Mouse (Mus musculus): ENCODE data around the gene Meiob.

Gene Meiob

DNA sequence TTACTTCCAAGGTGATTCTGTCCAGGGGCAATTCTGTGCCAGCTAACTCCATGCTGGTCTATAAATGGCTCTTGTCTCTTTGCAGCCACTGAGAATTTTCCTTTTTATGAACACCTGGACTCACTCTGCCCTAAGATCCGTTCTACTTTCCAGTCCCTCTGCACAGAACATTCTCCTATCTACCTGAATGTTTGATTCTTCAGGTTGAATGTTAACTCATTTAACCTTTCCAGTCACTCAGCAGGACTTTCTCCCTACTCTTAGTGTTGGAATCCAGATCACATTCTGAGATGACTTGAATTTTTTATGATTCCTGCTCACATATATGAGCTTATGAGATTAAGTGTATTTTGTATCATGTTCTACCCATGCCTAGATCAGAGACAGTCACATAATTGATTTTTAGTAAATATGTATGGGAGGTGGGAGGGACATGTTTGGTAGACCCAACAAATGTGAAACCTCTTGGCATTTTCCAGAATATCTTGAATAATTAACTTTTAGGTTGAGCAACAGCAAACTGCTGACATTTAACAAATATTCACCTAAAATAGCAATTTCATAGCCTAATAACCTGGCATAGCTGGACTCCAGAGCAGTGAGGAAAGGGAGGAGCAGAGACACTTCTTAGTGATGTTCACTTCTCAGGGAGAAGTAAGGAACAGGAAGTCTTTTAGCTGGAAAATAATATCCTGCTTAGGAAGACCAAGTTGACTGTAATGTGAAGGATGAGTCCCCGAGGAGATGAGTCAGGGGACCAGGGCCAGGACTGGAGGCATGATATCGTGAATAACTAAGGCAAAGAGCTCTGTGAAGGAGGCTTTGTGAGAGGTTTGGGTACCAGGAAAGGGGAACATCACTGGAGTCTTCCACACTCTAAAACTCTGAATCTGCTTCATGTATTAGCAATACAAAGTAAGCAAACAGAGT is 17.5 kb downstream of the Meiob start:
- DNase-seq (ENCODE audit: low spot score), result no peak

DNA sequence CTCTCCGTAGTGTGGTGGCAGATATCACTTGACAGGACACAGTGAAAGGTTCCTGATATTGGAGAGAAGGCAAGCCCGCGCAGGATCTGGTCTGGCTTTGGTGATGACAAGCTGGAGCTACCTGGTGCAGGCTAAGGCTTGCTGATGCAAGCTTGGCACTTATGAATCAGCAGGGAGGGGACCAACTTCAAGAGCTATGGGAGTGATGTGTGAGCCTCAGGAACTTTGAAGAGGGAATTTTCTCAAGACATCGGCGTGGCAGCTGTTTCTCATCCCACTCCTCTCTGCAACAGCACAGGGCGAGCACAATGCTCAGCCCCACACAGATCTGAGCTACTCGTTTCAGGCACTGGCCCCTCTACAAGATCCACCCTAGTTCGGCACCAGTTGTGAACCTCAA is 35.8 kb downstream of the Meiob start, which contains the start of gene Hagh:
Gene Hagh, plus strand, starts transcription at position 302 of the 400 bp plus-strand sequence.
- DNase-seq (ENCODE audit: low spot score), result no peak

DNA sequence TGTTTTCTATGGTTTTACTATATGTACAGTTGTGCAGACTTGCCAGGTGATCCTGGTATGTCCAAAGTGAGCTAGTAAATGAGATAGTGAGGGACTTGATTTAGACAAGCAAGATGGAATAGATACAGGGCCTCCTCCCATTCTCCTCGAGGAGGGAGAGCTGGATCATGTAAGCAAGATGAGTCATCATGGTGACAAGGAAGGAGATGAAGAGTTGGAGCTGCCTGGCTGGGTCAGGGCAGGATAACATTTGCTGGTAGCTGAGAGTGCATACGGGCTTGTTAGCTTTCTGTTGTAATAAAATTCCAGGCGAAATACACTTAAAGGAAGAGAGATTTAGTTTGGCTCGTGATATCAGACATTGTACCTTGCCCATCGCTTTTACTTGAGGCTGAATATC is 36.3 kb downstream of the Meiob start:
- no peak for DNase-seq (ENCODE audit: low spot score)

DNA sequence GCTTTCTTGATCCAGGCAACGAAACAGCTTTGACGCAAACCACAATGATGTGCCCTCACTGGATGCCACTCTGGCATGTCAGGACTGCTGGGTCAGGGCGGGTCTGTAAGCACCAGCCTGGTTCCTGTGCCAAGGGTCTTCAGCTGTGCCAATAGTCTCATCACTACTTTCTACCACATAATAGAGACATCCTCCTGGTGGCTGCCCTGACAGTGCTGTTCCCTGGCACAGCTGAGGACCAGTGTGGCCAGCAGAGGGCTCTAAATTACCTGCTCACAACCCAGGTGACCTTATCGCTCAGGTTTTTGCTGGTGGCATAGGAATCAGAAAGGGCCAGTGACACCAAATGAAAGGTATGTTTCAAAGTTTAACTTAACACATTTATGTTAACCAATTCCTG is 37.0 kb downstream of the Meiob start:
- peak; percentile 13 for DNase-seq (ENCODE audit: low spot score)

DNA sequence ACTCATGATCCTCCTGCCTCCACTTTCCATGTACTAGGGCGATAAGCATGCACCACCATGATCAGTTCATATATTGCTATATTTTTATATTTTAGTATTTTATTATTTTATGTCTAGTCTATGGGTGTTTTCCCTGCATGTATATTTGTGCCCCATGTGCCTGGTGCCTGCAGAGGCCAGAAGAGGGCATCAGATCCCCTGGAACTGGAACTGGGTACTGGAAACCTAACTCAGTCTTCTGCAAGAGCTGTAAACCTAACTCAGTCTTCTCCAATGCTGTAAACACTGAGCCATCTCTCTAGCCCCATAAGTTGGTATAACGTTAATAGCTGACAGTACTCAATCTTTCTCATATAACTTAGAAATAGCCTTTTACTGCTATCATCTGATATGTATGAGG is 38.5 kb downstream of the Meiob start:
- no peak for DNase-seq (ENCODE audit: low spot score)

DNA sequence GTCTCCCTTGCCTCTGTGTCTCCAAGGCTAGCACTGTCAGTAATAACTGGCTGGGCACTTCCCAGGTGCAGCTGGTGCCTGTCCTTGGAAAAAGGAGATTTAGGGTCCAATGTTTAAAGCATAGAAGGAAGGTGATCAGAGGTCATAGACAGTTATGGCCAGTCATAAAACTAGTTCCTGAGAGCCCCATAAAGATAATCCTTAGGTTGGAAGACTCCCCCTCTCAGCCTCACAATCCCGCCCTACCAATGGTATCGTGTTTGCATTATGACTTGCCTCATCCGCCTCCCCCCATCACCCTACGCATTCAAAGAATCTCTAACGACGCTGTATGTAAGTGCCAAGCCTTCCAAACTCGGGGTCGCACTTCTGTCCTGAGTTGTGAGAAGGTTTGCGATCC is 40.4 kb downstream of the Meiob start:
- no peak for DNase-seq (ENCODE audit: low spot score)

DNA sequence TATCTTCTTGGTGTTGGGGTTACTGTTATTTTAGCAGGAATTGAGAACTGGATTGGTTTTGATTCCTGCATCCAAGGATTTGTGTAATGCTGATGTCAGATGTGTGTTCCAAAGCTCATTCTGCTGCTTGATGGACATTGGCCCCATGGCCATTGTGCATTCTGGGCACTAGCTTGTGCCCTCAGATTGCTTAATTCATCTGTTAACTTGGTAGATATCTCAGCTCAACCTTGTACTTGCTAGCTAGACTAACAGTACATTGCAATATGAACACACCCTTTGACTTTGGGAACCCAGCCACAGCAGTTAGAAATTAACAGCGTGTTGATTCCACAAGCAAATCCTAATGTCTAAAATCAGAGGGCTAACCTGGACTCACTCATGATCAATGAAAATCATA is 43.3 kb downstream of the Meiob start:
- DNase-seq (ENCODE audit: low spot score), result no peak

DNA sequence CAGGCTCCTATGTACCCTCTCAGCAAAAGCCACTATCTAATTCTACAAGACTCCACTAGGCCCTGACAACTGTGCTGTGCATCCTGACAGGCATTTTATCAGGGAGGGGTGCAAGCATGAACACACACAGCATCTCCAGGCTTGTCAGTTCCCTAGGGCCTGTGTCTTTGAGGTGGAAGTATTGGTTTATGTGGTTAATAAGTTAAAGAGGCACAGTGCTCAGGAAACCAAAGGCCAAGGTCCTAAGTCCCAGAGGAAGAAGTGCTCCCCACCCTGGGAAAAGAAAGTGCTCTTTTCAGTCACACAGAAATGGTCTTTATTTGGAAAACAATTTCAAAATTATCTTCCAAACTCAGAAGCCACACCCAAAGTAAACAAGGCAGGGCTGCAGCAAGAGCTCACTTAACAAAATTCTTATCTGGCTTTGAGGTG is 44.5 kb downstream of the Meiob start:
- peak; percentile 75 for DNase-seq (ENCODE audit: low spot score)

DNA sequence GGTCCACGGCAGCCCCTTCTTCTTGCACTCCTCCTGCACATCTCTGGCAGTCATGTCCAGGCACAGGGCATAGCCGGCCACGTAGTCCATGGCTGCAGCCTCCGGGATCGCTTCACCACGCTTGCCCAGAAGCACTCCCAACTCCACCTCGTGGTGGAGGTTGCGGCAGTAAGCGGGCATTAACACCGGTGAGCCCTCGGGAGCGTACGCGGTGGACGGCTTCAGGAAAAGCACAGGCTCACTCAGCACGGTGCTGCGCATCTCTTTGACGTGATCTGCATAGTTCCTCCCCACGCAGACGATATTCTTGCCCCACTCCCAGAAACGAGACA is 45.6 kb downstream of the Meiob start:
- DNase-seq (ENCODE audit: low spot score), result no peak

DNA sequence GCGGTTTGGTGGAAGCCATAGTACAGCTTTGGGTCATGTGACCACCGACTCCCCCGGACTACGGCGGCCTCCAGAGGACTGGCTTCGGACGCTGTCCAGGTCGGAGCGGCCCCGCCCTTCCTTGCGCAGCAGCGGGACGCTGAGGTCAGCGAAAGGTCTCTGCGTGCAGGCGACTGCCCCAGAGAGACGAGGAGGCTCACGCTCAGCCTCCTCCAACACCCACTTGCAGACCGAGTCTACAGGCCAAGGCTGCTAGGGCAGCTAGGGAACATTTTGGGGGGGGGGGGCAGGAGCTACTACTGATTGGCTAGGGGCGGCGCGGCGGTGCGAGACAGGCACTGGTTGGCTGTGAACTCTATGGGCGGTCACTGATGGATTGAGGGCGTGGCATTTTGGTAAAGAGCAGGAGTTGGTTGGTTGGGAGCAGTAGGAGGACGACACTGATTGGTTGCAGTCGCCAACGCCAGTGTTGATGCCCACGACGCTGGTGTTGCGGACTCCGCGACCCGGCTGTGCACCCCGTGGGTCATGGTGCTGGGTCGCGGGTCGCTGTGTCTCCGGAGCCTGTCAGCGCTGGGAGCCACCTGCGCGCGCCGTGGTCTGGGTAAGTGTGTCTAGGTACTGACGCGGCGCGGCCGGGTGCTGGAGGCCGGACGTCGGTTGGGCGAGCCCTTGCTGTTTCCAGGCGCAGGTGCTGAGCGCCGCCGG is 46.1 kb downstream of the Meiob start, which contains the start of gene Fahd1:
Gene Fahd1, minus strand, starts transcription at position 300 of the 708 bp plus-strand sequence.
- peak; percentile 99 for DNase-seq (ENCODE audit: low spot score)

DNA sequence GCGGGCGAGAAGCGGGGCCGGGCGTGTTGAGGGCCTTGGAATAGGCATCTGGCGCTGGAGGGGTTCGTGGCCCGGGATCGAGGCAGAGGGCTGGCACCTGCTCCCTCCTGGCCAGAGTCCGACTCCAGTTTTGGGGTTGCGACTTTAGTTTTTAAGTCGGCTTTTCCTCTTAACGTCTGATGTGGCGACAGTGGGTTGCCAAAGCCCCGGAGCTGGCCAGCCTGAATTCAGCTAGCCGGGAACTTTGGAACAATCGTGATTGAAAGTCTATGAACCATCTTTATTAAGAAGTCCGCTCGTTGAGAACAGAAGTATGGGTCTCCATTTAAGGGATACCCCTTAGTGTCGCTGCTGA is 46.7 kb downstream of the Meiob start:
- no peak for DNase-seq (ENCODE audit: low spot score)

DNA sequence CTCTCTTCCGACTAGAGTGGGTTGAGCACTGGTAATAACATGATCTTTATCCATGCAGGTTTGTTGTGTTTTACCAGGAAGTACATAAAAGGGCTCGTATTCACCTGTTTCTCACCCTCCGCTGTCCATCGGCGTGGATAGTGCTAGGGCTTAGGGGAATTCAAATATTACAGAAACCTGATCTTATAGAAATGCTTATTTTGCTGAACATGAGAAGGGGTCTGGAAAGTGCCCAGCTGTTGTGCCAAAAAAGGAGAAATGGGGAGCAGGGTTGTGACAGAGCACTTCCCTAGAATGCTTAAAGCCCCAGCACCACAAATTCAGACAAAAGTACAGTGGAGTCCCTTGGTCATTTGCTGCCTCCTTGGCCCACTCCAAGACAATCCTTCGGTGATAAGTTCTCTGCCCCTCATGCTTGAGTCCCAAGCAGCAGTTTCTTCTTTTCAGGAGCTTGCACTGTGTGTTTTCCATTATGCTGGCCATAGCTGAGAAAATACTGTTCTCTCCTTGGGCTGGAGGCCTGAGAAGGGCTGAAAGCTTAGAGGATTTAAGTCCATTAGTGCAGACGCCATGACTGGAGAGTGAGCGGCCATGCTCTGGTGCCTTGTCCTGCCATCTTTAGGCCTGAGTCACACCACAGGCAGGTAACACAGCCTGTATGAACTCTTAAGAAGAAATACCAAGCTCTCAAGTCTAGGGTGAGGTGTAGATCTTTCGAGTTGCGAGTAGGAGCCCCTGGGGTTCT is 47.5 kb downstream of the Meiob start:
- no peak for DNase-seq (ENCODE audit: low spot score)

DNA sequence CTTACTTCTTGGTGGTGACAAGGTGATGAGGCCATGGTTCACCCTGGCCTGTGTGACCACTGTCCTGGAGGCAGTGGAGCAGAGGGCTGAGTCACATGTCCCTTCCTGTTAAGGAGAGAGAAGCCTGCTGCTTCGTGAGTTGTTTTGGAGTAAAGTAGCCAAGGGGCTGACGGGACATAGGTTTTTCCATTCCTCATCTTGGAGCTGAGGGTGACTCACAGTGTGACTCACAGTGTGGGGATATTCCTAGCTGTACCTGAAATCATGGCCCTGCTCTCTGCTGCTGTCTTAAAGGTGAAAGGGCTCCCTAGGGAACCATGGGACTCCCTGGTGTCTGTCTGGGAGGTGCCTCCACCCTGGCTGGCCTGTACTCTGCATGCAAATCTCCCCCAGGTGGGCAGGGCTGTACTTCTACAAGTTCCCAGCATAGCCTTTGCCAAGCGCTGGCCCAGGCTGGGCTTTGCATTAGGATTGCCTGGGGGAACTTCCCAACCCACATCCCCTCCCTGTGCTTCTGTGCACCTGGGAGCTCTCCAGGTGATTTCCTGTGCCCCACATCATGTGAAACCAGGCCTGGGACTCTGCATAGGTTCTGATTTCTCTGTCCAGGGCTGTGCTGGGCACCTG is 51.9 kb downstream of the Meiob start:
- DNase-seq (ENCODE audit: low spot score), result no peak

DNA sequence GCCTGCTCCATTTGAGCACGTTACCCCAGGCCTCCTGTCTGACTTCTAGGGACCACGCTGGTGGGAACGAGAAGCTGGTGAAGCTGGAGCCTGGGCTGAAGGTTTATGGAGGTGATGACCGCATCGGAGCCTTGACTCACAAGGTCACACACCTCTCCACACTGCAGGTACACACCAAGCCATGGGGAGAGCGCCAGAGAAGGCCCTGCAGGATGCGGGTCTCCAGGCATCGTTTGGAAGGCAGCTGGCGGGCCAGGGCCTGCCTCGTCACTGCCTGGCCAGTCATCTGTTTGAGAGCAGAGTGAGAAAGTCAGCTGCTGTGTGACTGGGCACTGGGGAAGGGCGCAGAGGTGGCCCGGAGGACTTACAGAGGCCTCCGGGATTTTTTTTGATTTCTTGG is 52.5 kb downstream of the Meiob start:
- DNase-seq (ENCODE audit: low spot score), result no peak

DNA sequence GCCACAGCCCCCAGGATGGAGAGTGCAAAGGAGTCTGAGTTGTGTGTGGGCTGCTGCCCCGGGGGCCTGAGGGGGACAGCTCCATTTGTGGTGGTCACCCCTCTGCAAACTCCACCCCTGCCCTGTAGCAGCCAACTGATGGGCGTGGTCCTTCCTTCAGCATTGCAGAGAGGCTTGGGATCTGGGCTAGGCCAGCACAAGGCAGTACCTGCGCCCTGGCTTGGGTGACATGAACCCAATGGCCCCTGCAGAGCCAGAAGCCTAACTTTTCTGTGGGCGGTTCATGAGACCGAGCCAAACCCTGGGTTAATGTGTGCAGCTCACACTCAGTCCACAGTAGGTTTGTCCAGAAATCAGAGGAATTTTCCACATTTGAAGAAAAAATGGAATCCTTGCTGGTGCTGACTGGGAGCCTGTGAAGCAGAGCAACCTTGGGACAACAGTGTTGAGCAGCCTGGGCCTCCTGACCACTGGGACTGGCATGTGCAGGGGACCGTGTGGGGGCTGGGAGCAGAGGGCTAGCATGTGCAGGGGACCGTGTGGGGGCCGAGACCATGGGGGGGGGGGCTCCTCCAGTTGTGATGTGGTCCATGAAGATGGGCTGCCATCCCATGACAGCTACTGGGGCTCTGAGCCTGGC is 53.9 kb downstream of the Meiob start:
- DNase-seq (ENCODE audit: low spot score), result no peak

DNA sequence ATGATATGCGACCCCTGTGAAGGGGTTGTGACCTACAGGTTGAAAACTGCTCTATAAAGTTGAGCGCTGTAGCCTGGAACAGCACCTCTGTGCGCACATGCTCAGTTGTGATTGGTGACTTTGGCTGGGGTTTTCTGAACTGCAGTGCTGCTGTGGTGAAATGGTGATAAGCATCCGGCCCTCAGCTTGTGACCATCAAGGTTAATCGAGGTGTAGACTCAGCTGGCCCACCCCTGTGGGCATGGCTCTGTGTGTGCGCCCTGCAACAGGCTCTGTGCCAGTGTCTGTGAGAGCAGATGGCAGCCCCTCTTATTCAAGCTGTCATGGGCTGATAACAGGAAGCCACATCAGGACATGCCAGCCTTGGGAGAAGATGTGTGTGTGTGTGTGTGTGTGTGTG is 54.9 kb downstream of the Meiob start:
- no peak for DNase-seq (ENCODE audit: low spot score)

DNA sequence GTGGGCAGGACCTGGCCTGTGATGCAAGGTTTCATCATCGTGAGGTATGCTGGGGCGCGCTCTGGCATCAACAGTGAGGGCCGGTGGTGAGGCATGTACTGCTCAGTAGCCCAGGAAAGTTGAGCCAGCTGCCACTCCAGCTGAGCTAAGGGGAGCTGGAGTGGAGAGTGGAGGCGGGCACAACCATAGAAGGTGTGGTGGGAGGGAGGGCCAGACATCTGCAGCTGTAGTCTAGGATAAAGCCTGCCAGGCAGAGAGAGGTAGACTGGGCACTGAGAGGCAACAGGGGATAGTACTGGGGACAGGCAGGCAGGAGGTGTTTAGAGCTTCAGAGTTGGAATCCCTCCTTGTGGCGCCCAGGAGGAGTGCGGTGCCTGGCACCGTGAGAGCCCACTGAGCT is 56.0 kb downstream of the Meiob start:
- no peak for DNase-seq (ENCODE audit: low spot score)

DNA sequence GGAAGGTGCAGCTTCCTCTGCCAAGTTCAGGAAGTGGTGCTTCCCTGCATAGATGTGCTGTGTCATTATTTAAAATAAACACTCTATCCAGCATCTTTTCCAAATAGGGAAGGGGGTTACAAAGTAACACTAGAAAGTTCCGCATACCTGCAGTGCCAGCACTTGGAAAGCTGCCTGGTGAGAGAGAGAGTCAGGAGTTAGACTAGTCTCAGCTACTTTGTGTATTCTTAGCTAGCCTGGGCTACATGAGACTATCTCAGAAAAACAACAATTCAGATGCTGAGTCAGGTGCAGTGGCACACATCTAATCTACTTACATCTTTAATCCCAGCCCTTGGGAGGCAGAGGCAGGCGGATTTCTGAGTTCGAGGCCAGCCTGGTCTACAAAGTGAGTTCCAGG is 57.7 kb downstream of the Meiob start:
- DNase-seq (ENCODE audit: low spot score), result no peak

DNA sequence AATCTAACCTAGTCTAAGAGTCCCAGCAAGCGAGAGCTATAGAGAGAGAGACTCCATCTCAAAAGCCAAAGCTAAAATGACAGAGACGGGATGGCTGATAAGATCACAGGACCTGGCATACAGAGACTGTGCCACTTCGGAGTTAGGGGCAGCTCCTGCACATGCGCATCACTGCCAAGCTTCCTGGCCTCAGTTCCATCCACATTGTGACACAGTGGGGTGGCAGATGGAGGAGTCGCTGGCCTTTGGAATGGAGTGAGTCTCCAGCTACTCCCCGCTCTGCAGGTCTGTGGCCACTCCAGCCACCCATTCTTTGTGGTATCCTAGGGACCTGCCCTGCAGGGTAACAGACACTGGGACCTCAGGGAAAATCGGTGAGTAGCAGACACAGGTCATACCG is 61.7 kb downstream of the Meiob start, which contains the start of gene Igfals:
Gene Igfals, plus strand, starts transcription at position 222 of the 400 bp plus-strand sequence.
- DNase-seq (ENCODE audit: low spot score), result no peak

DNA sequence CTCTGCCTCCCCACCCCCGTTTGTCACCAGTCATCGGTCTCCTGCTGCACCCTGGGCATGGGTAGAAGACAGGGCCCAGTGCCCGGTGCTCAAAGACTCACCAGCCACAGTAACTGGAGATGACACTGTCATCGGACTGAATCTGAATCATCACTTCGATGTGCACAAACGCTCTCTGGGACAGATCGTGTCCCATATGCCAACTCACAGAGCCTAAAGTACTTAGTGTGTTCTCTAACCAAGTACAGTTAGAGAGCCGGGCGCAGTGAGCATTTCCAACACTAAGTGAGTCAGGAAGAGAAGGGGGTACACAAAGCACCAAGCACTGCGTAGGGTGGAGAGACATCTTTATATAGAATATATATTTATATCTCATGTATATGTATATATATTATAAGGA is 63.8 kb downstream of the Meiob start:
- no peak for DNase-seq (ENCODE audit: low spot score)

DNA sequence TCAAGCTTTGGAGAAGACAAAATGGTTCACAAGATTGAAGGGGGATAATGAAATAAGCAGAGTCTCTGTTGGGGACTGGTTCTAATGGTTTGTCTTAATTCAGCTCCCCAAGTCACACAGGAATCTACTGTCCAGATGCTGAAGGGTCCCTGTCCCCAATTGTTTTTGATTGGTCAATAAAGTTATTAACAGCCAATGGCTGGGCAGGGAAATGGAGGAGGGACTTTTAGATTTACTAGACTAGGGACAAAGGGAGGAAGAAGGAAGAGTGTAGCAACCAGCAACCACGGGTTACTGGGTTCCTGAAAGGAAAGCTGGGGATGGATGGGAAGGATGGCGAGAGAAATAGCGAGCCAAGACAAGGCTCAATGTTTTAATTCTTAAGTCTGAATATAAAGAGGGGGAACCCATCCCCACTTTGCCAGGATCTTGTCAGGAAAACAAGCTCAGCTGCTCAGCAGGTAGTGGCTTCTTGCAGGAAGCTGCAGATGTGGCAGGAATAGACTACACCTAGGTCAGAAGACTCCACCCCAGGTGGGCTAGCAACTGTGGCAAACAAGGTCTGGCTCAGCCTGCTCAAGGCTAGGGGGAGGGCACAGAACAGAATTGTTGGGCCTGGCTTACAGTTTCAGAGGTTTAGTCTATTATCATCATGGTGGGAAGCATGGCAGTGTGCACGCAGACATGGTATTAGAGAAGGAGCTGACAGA is 69.8 kb downstream of the Meiob start:
- DNase-seq (ENCODE audit: low spot score), result no peak
